Mouse (Mus musculus) heart, embryonic 12.5 days (tissue): ENCODE data around the gene Glod5. TPM values are rescaled to one million over a fixed set of nuclear protein-coding genes. Genes with fewer than 3 reads are reported as not detected.

Source experiments
- ATAC-seq: fragments of 200-750 bp; cut with Nextera tagmentation; 2 replicates; pipeline ENCODE4 v1.8.0; 2017; ENCODE audit warnings: moderate TSS enrichment, moderate library complexity; ENCODE audit not compliant: insufficient number of reproducible peaks, low FRiP score
- H3K27ac ChIP-seq: fragments of 300-500 bp; sonication (generic); 2 replicates; pipeline ENCODE4 v1.5.1; 2016; ENCODE audit warnings: mild to moderate bottlenecking, moderate library complexity; ENCODE audit not compliant: poor library complexity, severe bottlenecking
- H3K27me3 ChIP-seq: fragments of 300-500 bp; sonication (generic); replicated peaks from 2 replicates; pipeline ENCODE4 v1.6.1; 2016; ENCODE audit warnings: mild to moderate bottlenecking, moderate library complexity
- H3K36me3 ChIP-seq: fragments of 300-500 bp; sonication (generic); 2 replicates; pipeline ENCODE4 v1.6.1; 2016; ENCODE audit warnings: mild to moderate bottlenecking, moderate library complexity
- H3K4me1 ChIP-seq: fragments of 300-500 bp; sonication (generic); replicated peaks from 2 replicates; pipeline ENCODE4 v1.6.1; 2016; ENCODE audit warnings: mild to moderate bottlenecking
- H3K4me2 ChIP-seq: fragments of 300-500 bp; sonication (generic); 2 replicates; pipeline ENCODE4 v1.6.1; 2016; ENCODE audit warnings: mild to moderate bottlenecking, moderate library complexity
- H3K4me3 ChIP-seq: fragments of 300-500 bp; sonication (generic); 2 replicates; pipeline ENCODE4 v1.5.1; 2016; ENCODE audit warnings: mild to moderate bottlenecking
- H3K9ac ChIP-seq: fragments of 300-500 bp; sonication (generic); 2 replicates; pipeline ENCODE4 v1.6.1; 2016; ENCODE audit warnings: mild to moderate bottlenecking, moderate library complexity
- H3K9me3 ChIP-seq: fragments of 300-500 bp; sonication (generic); replicated peaks from 2 replicates; pipeline ENCODE4 v1.6.1; 2016; ENCODE audit warnings: mild to moderate bottlenecking, moderate library complexity
- WGBS: fragments of 180-500 bp; shearing (Covaris S2); methylation state at CpG from one replicate; pipeline ENCODE4 v1.1.7; 2016; 5-methylcytosine and 5-hydroxymethylcytosine counted together
- polyA plus RNA-seq: library from polyadenylated mRNA; unstranded; fragments of >200 nt; fragmentation: Nextera tagmentation; extraction: Ambion mirVana; gene quantifications from 2 replicates; pipeline ENCODE4 v1.2.1, GENCODE M21; 2016

Gene Glod5
- polyA plus RNA-seq, 1 experiment from 2014 or later: not detected

GRCm38 (mm10) chrX:8008543-8008942, 9.7 kb downstream of the Glod5 start:
- WGBS: 42% methylated on average over 5 of the region's 5 CpGs
- Histone ChIP-seq H3K9me3 (no peaks in the 10 kb centered on the region), H3K27ac (no peak overlapping the region), H3K4me2 (no peak overlapping the region), H3K9ac (no peak overlapping the region), H3K4me1 (no peaks in the 10 kb centered on the region), H3K27me3 (no peaks in the 10 kb centered on the region), H3K36me3 (no peaks in the 10 kb centered on the region), H3K4me3 (no peak overlapping the region)
- ATAC-seq: no peak

GRCm38 (mm10) chrX:8002971-8003370, 15.3 kb downstream of the Glod5 start:
- Histone ChIP-seq H3K27me3 (no peaks in the 10 kb centered on the region), H3K9ac (no peak overlapping the region), H3K36me3 (no peaks in the 10 kb centered on the region), H3K9me3 (no peaks in the 10 kb centered on the region), H3K4me1 (no peaks in the 10 kb centered on the region), H3K4me3 (no peak overlapping the region), H3K27ac (no peak overlapping the region), H3K4me2 (no peak overlapping the region)
- WGBS: 57% methylated on average over 4 of the region's 4 CpGs
- no peak for ATAC-seq

DNA sequence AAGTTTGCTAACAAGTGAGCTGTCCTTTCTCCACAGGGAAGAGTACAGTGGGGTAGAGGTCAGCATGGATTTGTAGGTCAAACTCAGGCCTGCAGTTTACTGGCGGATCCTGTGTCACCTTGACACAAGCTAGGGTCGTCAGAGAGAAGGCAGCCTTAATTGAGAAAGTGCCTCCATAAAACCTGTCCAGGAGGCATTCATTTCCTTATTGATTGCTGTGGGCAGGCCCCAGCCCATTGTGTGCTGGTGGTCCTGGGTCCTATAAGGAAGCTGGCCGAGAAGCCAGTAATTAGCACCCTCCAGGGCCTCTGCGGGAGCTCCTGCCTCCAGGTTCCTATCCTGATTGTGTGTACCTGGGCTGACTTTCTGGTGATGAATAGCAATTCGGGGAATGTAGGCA, 16.3 kb downstream of the Glod5 start:
- no peak overlapping the region for H3K27ac ChIP-seq
- H3K4me2 ChIP-seq: no peak overlapping the region

DNA sequence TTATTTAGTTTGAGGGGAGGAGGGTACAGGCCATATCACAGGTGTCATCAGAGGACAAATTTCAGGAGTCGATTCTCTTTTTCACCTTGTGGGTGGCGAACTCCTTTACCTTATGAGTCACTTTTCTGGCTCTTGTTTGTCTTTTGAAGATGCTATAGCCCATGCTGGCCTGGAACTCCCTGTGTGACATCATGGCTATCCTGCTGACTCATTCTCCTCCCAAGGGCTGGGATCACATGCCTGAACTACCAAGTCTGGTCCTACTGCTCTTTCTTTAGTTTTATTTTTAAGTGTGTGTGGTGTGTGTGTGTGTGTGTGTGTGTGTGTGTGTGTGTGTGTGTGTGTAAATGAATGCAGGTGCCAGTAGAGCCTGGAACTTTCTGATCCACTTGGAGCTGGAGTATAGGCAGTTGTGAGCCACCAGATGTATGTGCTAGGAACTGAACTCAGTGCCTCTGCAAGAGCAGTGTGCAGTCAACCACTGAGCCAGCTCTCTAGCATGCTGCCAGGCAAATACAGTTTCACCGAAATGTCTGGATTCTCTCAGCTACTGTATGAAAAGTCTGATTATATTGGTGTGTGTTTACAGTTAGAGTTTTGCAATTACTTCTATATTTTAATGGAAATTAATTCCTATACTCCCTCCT, 17.6 kb downstream of the Glod5 start:
- H3K4me3 ChIP-seq: no peak overlapping the region
- no peaks in the 10 kb centered on the region for H3K36me3 ChIP-seq
- no peaks in the 10 kb centered on the region for H3K4me1 ChIP-seq
- H3K4me2 ChIP-seq: no peak overlapping the region
- H3K9ac ChIP-seq: no peak overlapping the region
- ATAC-seq: peak; percentile 73
- 68% methylated on average over 3 of the region's 3 CpGs for WGBS
- no peak overlapping the region for H3K27ac ChIP-seq
- no peaks in the 10 kb centered on the region for H3K9me3 ChIP-seq
- no peaks in the 10 kb centered on the region for H3K27me3 ChIP-seq

More for the DNA sequence above, 16.3 kb downstream of the Glod5 start:
- Histone ChIP-seq H3K36me3 (no peaks in the 10 kb centered on the region), H3K4me3 (no peak overlapping the region), H3K9ac (no peak overlapping the region), H3K27me3 (no peaks in the 10 kb centered on the region), H3K4me1 (no peaks in the 10 kb centered on the region), H3K9me3 (no peaks in the 10 kb centered on the region)
- 32% methylated on average over 5 of the region's 5 CpGs for WGBS
- no peak for ATAC-seq

DNA sequence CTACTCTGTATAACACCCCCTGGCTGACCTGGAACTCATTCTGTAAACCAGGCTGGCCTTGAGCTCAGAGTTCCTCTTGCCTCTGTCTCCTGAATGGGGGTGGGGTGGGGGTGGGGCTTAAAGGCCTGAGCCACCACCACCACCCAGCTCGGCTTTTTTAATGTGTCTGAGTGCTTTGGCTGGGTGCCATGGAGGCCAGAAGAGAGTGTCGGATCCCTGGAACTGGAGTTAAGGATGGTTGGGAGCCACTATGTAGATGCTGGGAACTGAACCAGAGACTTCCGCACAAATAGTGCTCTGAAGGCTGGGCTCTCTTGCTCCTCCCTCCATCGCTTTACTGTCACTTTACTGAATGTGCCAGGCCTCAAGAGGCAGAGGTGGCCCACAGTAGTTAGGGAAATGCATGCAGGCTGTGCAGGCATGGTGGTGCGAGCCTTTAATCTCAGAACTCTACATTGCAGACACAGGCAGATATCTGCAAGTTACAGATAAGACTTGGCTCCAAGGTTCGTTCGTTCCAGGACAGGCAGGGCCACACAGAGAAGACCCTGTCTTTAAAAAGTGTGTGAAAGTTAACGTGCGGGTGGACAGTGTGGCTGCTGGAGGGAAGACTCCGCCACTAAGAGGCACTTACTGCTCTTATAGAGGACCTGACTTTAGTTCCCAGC, 25.1 kb downstream of the Glod5 start:
- H3K4me2 ChIP-seq: no peak overlapping the region
- H3K4me3 ChIP-seq: no peak overlapping the region
- peak; percentile 74 for ATAC-seq
- no peak overlapping the region for H3K27ac ChIP-seq
- H3K27me3 ChIP-seq: no peaks in the 10 kb centered on the region
- H3K9ac ChIP-seq: no peak overlapping the region
- H3K4me1 ChIP-seq: no peaks in the 10 kb centered on the region; the same call in 1 of the 2 replicates
- no peaks in the 10 kb centered on the region for H3K9me3 ChIP-seq
- 34% methylated on average over 10 of the region's 10 CpGs for WGBS
- no peaks in the 10 kb centered on the region for H3K36me3 ChIP-seq

DNA sequence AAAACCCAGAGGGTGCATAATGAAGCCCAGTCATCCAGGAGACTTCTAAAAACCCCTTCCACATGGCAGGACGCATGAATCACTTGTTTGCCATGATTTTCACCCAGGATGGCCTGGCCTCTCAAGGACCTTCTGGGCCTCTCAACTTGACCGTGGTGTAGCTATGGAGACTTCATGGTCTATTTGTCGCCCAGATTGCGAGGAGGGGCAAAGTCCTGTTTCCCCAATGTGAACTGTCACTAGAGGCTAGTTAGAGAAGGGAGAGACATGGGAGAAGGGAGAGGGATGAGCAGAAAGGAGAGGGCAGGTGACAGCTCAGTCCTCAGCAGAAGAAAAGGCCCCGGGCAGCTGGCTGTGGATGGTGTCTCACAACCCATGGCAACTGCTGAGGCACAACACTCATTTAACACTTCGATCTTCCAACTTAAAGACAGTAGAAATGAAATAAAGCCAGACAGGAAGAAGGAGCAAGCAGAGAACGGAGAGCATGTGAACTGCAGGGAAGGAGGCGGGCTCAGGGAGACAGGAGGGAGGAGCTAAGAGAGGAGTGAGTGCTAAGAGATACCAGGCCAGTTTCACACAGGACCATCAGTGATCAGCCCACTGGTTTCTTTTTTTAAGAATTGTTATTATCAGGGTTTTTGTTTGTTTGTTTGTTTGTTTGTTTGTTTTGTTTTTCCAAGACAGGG, 25.8 kb downstream of the Glod5 start:
- Histone ChIP-seq H3K9me3 (no peaks in the 10 kb centered on the region), H3K36me3 (no peaks in the 10 kb centered on the region), H3K4me2 (no peak overlapping the region), H3K27ac (no peak overlapping the region), H3K4me3 (no peak overlapping the region), H3K9ac (no peak overlapping the region), H3K4me1 (no peaks in the 10 kb centered on the region; the same call in 1 of the 2 replicates), H3K27me3 (no peaks in the 10 kb centered on the region)
- WGBS: 52% methylated on average over 8 of the region's 8 CpGs
- peak; percentile 79; the same call in 1 of the 2 replicates for ATAC-seq

GRCm38 (mm10) chrX:7981368-7981767, 36.9 kb downstream of the Glod5 start:
- H3K9me3 ChIP-seq: no peaks in the 10 kb centered on the region
- no peak overlapping the region for H3K9ac ChIP-seq
- no peaks in the 10 kb centered on the region for H3K36me3 ChIP-seq
- H3K27me3 ChIP-seq: no peaks in the 10 kb centered on the region
- no peak for ATAC-seq
- H3K27ac ChIP-seq: no peak overlapping the region
- 85% methylated on average over 7 of the region's 7 CpGs for WGBS
- no peaks in the 10 kb centered on the region for H3K4me1 ChIP-seq
- H3K4me2 ChIP-seq: no peak overlapping the region
- no peak overlapping the region for H3K4me3 ChIP-seq

- Histone ChIP-seq H3K9me3 (no peaks in the 10 kb centered on the region), H3K27ac (no peak within 1 kb of the TSS), H3K27me3 (no peaks in the 10 kb centered on the region), H3K4me1 (no peaks in the 10 kb centered on the region), H3K4me2 (no peak within 1 kb of the TSS), H3K9ac (no peak within 1 kb of the TSS), H3K4me3 (no peak within 1 kb of the TSS), H3K36me3 (no peaks in the 10 kb centered on the region)
- 84% methylated on average over 11 of the region's 11 CpGs for WGBS
- ATAC-seq: no peak
These were observed 40.4 kb downstream of the Glod5 start, which contains the start of gene Gata1 for GRCm38 (mm10) chrX:7977892-7978291. TSS of gene Gata1 (minus strand) at chrX:7978071.

- H3K9me3 ChIP-seq: no peaks in the 10 kb centered on the region
- no peaks in the 10 kb centered on the region for H3K36me3 ChIP-seq
- H3K9ac ChIP-seq: no peak overlapping the region
- WGBS: 38% methylated on average over 4 of the region's 4 CpGs
- no peak overlapping the region for H3K4me3 ChIP-seq
- H3K4me1 ChIP-seq: no peaks in the 10 kb centered on the region
- H3K4me2 ChIP-seq: no peak overlapping the region; the same call in 1 of the 2 replicates
- peak; percentile 90 for ATAC-seq
- no peak overlapping the region for H3K27ac ChIP-seq
- H3K27me3 ChIP-seq: no peaks in the 10 kb centered on the region
These were observed 47.0 kb downstream of the Glod5 start for GRCm38 (mm10) chrX:7971292-7971691.

GRCm38 (mm10) chrX:7968899-7969298, 49.4 kb downstream of the Glod5 start:
- H3K36me3 ChIP-seq: no peaks in the 10 kb centered on the region
- no peak overlapping the region for H3K27ac ChIP-seq
- no peaks in the 10 kb centered on the region for H3K27me3 ChIP-seq
- H3K4me1 ChIP-seq: no peaks in the 10 kb centered on the region
- no peak for ATAC-seq
- H3K9me3 ChIP-seq: no peaks in the 10 kb centered on the region
- no peak overlapping the region for H3K9ac ChIP-seq
- no peak overlapping the region for H3K4me2 ChIP-seq
- 85% methylated on average over 3 of the region's 3 CpGs for WGBS
- H3K4me3 ChIP-seq: no peak overlapping the region

- H3K4me1 ChIP-seq: no peaks in the 10 kb centered on the region
- ATAC-seq: peak; percentile 78
- H3K27ac ChIP-seq: no peak overlapping the region
- H3K9me3 ChIP-seq: no peaks in the 10 kb centered on the region
- no peak overlapping the region for H3K9ac ChIP-seq
- H3K4me2 ChIP-seq: peak overlapping the region; percentile 7; the same call in 1 of the 2 replicates
- H3K27me3 ChIP-seq: no peaks in the 10 kb centered on the region
- WGBS: 44% methylated on average over 8 of the region's 8 CpGs
- H3K4me3 ChIP-seq: no peak overlapping the region
- H3K36me3 ChIP-seq: no peaks in the 10 kb centered on the region
These were observed 50.1 kb downstream of the Glod5 start for GRCm38 (mm10) chrX:7968226-7968625.
